Mouse (Mus musculus) megakaryocyte-erythroid progenitor cell, adult 5-6 weeks (primary cell): Measurements from ENCODE around the gene Tbc1d19. TPM values are rescaled to one million over a fixed set of nuclear protein-coding genes. Genes with fewer than 3 reads are reported as not detected.

Source experiments
- ATAC-seq: replicated peaks from 2 replicates; pipeline ENCODE4 v1.8.0; 2016; ENCODE audit warnings: mild to moderate bottlenecking, inconsistent platforms; ENCODE audit not compliant: severe bottlenecking, poor library complexity, low FRiP score, low TSS enrichment
- total RNA-seq, 2 experiments: library from RNA; stranded (forward) in 1 of 2; stranded (reverse) in 1 of 2; fragments of 200-1000, 215-1000 nt in 1 of 2; fragments of >200 nt in 1 of 2; fragmentation: Nextera tagmentation in 1 of 2; gene quantifications; 2 replicates each; pipeline ENCODE4 v1.2.3; 2014 to 2017

The Tbc1d19 gene
- total RNA-seq, 2 experiments from 2014 or later, result 13.3 to 16.7 TPM

- ATAC-seq, result peak; percentile 51
Measured at GRCm38 (mm10) chr5:53943321-53943857, 134.0 kb downstream of the Tbc1d19 start.

DNA sequence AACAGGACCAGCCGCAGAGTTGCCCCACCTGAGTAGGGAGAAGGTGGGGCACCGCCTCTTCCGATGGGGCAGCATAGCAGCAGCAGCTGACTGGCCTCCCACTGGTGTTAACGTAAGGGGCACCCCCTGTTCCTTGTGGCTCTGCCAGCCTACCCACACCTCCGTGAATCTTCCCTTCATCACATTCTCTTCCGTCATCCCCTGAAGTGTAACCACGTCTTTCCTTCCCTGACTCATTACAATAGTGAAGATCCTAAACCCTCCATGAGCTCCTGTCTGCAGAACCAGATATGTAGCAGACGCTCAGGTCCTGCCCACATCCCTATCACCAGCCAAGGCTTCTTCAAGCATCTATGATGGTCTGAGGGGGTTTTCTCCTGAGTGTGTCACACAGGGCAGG lies 137.3 kb downstream of the Tbc1d19 start:
- ATAC-seq, result no peak

- ATAC-seq, result no peak
Measured at GRCm38 (mm10) chr5:53947549-53948183, 138.3 kb downstream of the Tbc1d19 start.

GRCm38 (mm10) chr5:53948606-53949266 lies 139.3 kb downstream of the Tbc1d19 start:
- ATAC-seq, result no peak

- ATAC-seq, result no peak
Measured at GRCm38 (mm10) chr5:53950189-53950588, 140.8 kb downstream of the Tbc1d19 start.

- no peak for ATAC-seq
Measured at GRCm38 (mm10) chr5:53953216-53953615, 143.8 kb downstream of the Tbc1d19 start.

Other genes with a start within 250 kb of the Tbc1d19 start
- gene Cckar, start 101.9 kb upstream of the Tbc1d19 start, total RNA-seq (2014; fragmentation: Nextera tagmentation), result not detected in 2 replicates
- gene Cckar, start 101.9 kb upstream of the Tbc1d19 start, total RNA-seq (2017), result not detected in 2 replicates
- gene Stim2, start 188.9 kb downstream of the Tbc1d19 start, total RNA-seq (2014; fragmentation: Nextera tagmentation), result 5.7 and 12.5 TPM in 2 replicates
- gene Stim2, start 188.9 kb downstream of the Tbc1d19 start, total RNA-seq (2017), result 10.6 and 19.9 TPM in 2 replicates